Mouse (Mus musculus): ENCODE data around the gene Dhrs1.

- TF ChIP-seq FLI1 (IDR thresholded peaks at IDR 0.05; ENCODE audit: low read length) (no peak), GATA1 (IDR thresholded peaks at IDR 0.05; ENCODE audit: borderline replicate concordance, low read length) (no peak)
These were observed 31.7 kb upstream of the Dhrs1 start for GRCm38 (mm10) chr14:55777176-55777575.

Measured in megakaryocyte, embryonic 14.5 days (primary cell).